Mouse (Mus musculus) liver (tissue): Measurements from ENCODE around the gene Capg.

Experiments used
- DNase-seq: peaks from one replicate; pipeline ENCODE4 v3.0.0-alpha.2; 2020; ENCODE audit warnings: mixed read lengths

Capg gene

DNA sequence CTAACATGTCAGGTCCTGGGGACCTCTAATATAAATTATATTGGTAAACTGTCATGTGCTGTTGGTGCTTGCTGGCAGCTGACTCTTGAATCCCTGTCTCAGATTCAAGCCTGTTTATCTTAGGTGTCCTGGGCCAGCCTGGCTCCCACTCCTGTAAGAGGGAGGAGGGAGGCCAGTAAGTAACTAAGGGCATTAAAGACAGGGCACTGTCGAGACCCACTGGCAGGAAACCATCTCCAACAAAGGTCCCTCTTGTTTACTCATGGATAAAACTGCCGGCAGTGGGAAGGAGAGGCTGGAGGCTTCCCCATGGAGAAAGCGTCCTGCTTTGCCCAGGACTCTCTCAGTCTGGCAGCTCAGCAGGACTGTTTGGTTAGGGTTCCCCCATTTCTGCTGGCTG lies 27.6 kb downstream of the Capg start:
- DNase-seq, result no peak

- no peak for DNase-seq
Observed at GRCm38 (mm10) chr6:72576041-72576440, 31.9 kb downstream of the Capg start.

DNA sequence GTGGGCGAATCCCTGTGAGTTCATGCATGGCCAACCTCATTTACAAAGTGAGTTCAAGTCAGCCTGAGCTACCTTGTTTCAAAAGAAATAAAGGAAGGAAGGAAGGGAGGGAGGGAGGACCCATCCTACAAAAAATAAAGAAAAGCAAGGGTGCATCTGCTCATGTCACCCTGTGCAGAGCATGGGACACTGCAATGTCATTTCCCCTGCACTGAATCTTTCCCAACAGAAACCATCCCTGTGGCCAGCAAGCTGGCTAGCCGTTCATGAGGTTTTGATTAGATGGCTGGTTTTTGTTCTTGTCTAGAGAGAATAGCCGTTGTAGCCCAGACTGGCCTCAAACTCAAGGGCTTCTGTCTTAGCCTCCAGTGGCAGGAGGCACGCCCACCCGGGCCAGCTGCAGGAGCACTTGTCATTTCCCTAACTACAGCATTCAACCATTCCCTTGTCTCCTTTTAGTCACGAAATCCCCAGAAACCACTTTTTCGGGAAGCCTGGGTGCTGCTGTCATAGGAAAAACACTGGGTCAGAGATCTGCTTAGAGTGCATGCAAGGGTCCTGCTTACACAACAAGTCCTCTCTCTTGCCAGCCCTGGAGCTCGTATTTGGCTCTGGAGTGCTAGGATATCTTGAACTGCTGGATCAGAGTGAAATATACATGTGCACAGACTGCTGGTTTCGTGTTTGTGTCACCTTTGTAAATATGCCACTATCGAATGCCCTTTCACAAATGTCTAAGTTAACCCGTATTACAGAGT lies 37.6 kb downstream of the Capg start:
- DNase-seq, result no peak

DNA sequence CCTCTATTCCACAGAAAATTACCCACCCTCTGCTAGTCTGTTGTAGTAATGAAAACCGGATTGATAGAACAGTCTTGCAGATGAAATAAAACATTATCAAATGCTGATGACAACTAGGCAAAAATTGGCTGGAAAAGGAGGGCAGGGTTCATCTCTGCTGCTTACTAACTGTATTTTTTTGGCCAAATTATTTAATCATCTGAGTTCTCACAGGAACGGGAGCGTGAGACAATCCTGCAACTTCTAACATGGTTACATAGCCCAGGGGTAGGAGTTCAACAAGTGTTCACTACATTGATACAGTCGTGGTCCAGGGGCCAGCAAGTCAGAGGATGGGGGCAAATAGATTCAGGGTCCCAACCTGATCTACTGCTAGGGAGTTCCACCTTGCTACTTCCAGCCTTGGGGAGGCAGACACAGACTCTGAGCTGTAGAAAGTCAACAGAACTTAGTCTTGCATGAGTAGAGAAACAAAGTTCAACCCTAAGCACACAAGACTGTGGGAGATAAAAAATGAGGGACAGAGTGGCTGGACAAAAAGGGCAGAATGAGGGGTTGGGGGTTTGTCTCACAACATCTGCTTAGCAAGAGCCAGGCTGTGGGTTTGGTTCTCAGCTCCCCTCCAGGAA lies 39.1 kb downstream of the Capg start:
- DNase-seq, result no peak

GRCm38 (mm10) chr6:72584154-72584553 lies 40.0 kb downstream of the Capg start:
- no peak for DNase-seq

DNA sequence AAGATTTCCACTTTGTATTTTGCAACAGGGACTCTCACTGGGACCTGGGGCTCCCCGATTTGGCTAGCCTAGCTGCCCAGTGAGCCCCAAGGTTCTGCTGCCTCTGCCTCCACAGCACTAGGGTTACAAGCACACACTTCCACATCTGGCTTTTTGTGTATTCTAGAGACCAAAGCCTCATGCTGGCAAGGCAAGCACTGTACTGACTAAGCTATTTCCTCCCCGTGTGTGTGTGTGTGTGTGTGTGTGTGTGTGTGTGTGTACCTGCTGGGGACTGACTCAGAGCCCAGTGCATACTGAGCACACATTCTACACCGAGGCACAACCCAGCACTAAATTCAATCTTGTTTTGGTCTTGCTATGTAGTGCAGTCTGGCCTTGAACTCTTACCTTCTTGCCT lies 42.5 kb downstream of the Capg start:
- DNase-seq, result no peak

DNA sequence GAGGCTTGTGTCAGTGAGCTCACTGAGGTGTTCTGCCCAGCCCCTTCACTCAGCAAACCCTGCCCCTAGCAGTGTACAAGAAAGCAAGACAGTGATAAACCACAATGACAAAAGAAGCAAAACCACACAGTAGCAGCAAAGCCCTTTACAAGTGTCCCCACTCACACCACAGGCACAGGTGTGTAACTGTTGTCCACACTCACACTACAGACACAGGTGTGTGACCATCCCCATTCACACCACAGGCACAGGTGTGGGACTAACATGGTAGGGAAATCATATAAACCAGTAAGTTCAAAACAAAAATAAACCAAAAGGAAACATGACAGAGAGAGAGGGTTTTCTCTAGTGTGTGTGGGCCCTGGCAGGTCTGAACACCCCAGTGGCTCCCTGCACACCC lies 44.1 kb downstream of the Capg start:
- DNase-seq, result no peak

DNA sequence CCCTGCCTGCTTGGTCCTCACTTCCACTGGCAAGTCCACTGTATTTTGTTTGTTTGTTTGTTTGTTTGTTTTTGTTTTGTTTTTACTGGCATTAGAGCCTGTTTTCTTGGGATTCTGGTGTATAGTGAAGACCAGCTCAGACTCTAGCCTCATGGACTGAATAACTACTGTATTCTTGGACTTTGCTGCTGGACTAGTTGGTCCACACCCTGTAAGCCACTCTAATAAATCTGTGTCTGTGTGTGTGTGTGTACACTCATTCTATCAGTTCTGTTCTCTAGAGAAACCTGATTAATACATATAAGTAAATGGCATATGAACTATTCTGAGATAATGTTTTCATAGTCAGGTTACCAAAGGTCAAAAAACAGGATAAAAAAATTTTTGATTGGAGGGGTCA lies 45.9 kb downstream of the Capg start:
- no peak for DNase-seq

DNA sequence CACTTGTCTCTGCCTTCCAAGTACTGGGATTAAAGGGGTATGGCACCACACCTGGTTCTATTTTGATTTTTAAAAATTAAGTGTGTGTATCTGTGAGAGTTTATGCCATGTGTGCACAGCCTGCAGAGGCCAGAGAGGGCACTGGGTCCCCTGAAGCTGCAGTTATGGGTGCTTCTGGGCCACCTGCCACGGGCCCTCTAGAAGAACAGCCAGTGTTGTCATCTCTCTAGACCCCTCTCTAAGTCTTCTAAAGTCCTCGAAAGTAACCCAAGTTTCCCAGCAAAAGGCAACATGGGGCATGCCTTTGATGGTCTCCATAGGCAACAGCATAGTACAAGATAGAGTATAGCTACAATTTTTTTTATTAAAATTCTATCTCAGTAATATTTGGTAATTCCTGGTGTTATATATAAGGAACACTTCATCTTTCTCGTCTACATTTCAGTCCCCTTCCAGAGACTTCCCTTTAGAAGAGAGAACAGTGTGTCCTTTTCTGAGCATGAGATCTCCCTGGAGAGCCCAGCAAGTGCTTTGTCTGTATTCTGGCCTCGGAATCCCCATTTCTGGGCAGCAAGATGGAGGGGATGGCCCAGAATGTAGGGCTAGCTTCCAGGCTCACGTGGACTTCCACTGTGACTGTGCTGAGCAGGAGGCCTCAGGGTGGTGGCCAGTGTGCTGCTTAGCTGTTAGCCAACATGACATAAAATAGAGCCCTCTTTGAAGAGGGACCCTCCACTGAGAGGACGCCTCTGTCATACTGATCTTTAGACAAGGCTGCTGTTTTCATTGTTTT lies 49.0 kb downstream of the Capg start:
- no peak for DNase-seq

DNA sequence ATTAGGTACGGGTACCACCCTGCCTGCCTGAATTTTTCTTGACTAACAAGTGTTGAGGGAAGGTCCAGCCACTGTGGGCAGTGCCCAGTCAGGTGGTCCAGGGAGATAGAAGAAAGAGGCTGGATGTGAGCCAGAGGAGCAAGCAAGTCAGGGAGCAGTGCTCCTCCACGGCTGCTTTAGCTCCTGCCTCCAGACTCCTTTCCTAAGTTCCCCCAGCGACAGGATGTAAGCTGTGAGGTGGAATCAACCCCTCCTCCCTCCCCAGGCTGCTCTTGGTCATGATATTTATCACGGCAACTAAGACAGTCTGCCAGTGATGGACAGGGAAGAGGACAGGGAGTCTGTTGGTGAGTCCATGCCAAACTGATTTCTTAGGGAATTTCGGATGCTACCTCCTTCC lies 49.7 kb downstream of the Capg start:
- no peak for DNase-seq

DNA sequence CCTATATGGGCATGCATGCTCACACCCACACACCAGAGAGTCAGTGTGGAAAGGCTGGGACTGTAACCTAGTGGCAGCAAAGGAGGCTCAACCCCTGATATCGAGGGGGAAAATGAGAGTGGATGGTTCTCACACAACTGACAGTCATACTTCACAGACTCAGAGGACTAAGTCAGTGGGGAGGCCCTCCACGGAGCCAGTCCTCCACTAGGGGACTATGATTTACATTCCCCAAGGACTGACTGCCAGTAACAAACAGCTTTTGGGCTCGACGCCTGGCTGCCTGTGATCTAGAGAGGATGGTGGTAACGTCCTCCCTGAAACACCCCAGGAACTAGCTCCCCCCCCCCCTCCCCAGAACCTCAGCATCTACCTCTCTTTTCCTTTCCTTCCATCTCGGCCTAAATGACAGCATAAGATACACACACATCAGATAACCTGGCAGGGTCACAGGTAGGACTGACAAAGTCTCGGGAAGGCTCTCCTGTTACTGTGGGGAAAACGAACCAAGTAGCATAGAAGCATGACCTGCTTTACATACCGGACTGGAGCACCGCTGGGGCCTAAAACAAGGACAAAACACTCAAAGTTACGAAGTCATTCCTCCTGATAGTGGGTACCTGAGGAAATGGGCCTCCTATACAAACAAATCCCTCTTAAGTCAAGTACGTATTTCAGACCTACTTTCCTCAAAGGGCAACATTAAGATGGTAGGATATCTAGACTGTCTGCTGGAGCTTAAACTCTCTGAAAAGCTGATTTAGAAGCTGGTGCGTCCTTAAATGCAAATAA lies 53.1 kb downstream of the Capg start:
- no peak for DNase-seq

DNA sequence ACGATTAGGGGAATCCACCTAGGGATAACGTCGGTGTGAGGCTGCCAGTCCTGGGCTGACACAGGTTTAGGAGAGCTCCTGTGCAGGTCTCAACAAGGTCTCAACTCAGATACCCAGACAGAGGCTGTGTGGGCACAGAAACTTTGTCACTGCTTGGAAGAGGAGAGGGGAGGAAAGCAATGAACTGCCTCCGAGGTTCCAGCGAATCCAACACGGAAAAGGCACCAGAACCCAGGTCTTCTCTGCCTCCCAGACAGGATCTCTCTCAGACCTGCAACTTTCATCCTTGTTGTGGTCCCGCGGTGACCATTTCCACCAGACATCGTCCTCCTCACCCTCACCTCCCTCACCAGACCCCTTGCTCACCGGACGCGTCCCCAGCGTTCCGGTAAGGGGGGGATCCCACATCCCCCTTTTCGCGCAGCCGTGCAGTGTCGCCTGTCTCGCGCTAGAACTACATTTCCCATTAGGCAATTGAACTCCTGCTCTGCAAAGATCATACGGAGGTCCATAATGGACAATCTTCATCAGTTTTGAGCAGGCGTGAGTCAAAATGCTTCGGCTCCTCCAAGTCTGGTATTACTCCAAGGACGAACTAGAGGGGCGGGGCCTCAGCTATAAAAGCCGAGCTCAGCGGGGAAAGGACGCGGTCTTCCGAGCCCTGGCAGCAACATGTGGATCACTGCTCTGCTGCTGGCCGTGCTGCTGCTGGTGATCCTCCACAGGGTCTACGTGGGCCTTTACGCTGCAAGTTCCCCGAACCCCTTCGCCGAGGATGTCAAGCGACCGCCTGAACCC lies 54.0 kb downstream of the Capg start, which contains the start of the genes Elmod3 and Retsat:
Elmod3 (minus strand) TSS at position 458 of the 798 bp plus-strand sequence.
Retsat (plus strand) TSS at position 520 of the 798 bp plus-strand sequence.
- peak; percentile 90 for DNase-seq

- DNase-seq, result no peak
Observed at GRCm38 (mm10) chr6:72598791-72599557, 54.8 kb downstream of the Capg start.

DNA sequence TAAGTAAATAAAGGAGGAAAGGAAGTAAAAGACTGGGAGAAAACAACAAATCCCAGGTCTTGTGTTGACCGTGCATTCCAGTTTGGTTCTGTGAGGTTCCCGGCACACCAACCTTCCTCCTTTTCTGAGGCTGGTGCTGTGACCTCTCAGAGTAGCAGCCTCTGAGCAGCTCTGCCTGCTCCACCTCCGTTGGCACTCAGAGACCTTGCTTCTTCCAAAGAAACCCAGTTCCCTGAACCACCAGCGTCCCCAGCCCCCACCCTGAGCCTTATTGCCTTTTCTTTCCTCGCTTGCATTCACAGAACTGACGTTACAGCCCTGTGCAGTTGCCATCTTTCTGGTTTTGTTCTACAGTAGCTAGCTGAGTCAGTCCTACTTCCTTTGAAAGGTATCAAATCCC lies 56.0 kb downstream of the Capg start:
- no peak for DNase-seq

GRCm38 (mm10) chr6:72600771-72601170 lies 56.6 kb downstream of the Capg start:
- DNase-seq, result no peak

GRCm38 (mm10) chr6:72601732-72602131 lies 57.5 kb downstream of the Capg start:
- DNase-seq, result peak; percentile 74

DNA sequence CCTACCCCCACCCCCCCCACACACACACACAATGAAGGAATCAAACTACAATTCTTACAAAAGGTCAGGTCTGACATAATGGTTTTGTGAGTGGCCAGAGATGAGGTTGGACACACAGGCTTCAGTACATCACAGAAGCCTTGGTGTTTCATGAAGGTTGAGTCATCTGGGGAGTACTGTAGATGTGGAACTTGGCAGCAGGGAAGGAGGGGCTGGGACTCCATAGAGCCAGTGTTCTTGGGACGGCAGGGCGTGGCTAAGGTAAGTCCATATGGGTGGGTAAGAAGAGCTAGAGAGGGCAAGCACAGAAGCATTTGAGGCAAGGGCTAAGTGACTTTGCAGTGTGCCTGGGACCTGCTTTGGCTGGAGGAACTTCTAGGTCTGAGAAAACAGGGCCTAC lies 59.9 kb downstream of the Capg start:
- no peak for DNase-seq

GRCm38 (mm10) chr6:72607060-72607459 lies 62.9 kb downstream of the Capg start:
- DNase-seq, result no peak

- DNase-seq, result no peak
Observed at GRCm38 (mm10) chr6:72607676-72608075, 63.5 kb downstream of the Capg start.

- no peak for DNase-seq
Observed at GRCm38 (mm10) chr6:72608662-72609184, 64.5 kb downstream of the Capg start.

DNA sequence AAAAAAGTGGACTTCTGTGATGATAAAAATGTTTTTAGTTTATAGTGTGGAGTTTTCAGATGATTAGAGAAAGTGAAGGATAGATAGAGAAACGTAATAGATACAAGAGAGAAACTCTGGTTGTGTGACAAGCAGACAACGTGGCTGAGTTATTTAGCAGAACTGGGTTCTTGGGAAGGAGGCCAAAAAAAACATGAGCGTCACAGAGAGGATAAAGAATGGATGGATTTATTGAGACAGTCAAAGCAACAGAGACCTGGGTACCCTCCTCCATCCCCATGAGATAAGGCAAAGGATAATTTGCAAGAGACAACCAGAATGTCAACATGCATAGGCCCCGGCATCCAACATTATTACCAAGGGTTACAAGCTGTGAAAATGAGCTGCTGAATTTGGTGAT lies 66.1 kb downstream of the Capg start:
- no peak for DNase-seq
